Mouse (Mus musculus) sigmoid colon, adult 10 weeks (tissue): ENCODE measurements around the gene Spon2. TPM values are rescaled to one million over a fixed set of nuclear protein-coding genes. Genes with fewer than 3 reads are reported as not detected.

Source experiments
- polyA plus RNA-seq: library from polyadenylated mRNA; stranded (reverse); fragments of 350-450 nt; fragmentation: Illumina TruSeq; extraction: RNeasy Lipid Tissue Mini Kit (QIAGEN cat#74804); gene quantifications from one replicate; pipeline ENCODE4 v1.2.3, GENCODE M21; 2014; ENCODE audit warnings: low read depth, low replicate concordance

Spon2 gene
- 1.8 TPM for polyA plus RNA-seq

GRCm38 (mm10) chr5:33218081-33218480 is at the start of gene Spon2:
Spon2 (minus strand) TSS chr5:33218455.

Other genes with a start within 250 kb of the Spon2 start
- 579 TPM for gene Ywhah, start 199.6 kb downstream of the Spon2 start, polyA plus RNA-seq
- 103 TPM for gene Slc5a1, start 114.2 kb downstream of the Spon2 start, polyA plus RNA-seq
- 43.7 TPM for gene Ctbp1, start 56.5 kb upstream of the Spon2 start, polyA plus RNA-seq
- 58.5 TPM for gene Maea, start 117.1 kb upstream of the Spon2 start, polyA plus RNA-seq
- gene Uvssa, start 160.1 kb upstream of the Spon2 start, polyA plus RNA-seq: 38.7 TPM
- gene Nkx1-1, start 215.5 kb upstream of the Spon2 start, polyA plus RNA-seq: not detected